Mouse (Mus musculus) adrenal gland, adult 2 months (tissue): Measurements from ENCODE around the gene Gm17359. TPM values are rescaled to one million over a fixed set of nuclear protein-coding genes. Genes with fewer than 3 reads are reported as not detected.
A peak's percentile ranks its signal among the peaks of the same experiment; 100 is the strongest.

ENCODE experiments used
- DNase-seq: peaks from one replicate; pipeline ENCODE4 v3.0.0; 2021
- polyA plus RNA-seq: library from polyadenylated mRNA; depleted of rRNA; stranded (reverse); fragments of >200 nt; gene quantifications from 2 replicates; pipeline ENCODE4 v1.2.3, GENCODE M21; 2012
- total RNA-seq, 2 experiments: library from RNA; stranded (reverse); gene quantifications; 2 replicates each; pipeline ENCODE4 v1.2.3; 2021

Gene Gm17359
- total and polyA plus RNA-seq, 3 experiments, result not detected

GRCm38 (mm10) chr3:79349311-79349710, 12.8 kb downstream of the Gm17359 start:
- DNase-seq, result no peak

GRCm38 (mm10) chr3:79358721-79359120, 22.3 kb downstream of the Gm17359 start:
- no peak for DNase-seq

GRCm38 (mm10) chr3:79360317-79361101, 24.0 kb downstream of the Gm17359 start:
- DNase-seq, result no peak

- no peak for DNase-seq
Observed at GRCm38 (mm10) chr3:79366098-79366497, 29.6 kb downstream of the Gm17359 start.

GRCm38 (mm10) chr3:79368306-79368705, 31.8 kb downstream of the Gm17359 start:
- DNase-seq, result no peak

- no peak for DNase-seq
Observed at GRCm38 (mm10) chr3:79370385-79370929, 34.0 kb downstream of the Gm17359 start.

GRCm38 (mm10) chr3:79371506-79372195, 35.2 kb downstream of the Gm17359 start:
- DNase-seq, result no peak

- DNase-seq, result no peak
Observed at GRCm38 (mm10) chr3:79373930-79374329, 37.5 kb downstream of the Gm17359 start.

GRCm38 (mm10) chr3:79378086-79378485, 41.6 kb downstream of the Gm17359 start:
- no peak for DNase-seq

- no peak for DNase-seq
Observed at GRCm38 (mm10) chr3:79379255-79379836, 42.9 kb downstream of the Gm17359 start.

GRCm38 (mm10) chr3:79379873-79380595, 43.6 kb downstream of the Gm17359 start:
- DNase-seq, result no peak

GRCm38 (mm10) chr3:79381398-79381797, 44.9 kb downstream of the Gm17359 start:
- DNase-seq, result no peak

- no peak for DNase-seq
Observed at GRCm38 (mm10) chr3:79385434-79386029, 49.1 kb downstream of the Gm17359 start.

- DNase-seq, result no peak
Observed at GRCm38 (mm10) chr3:79389081-79389480, 52.6 kb downstream of the Gm17359 start.

- DNase-seq, result no peak
Observed at GRCm38 (mm10) chr3:79400552-79400951, 64.1 kb downstream of the Gm17359 start.

- DNase-seq, result no peak
Observed at GRCm38 (mm10) chr3:79402056-79402455, 65.6 kb downstream of the Gm17359 start.

GRCm38 (mm10) chr3:79408546-79408945, 72.1 kb downstream of the Gm17359 start:
- DNase-seq, result peak; percentile 4

GRCm38 (mm10) chr3:79409927-79410628, 73.6 kb downstream of the Gm17359 start:
- no peak for DNase-seq

GRCm38 (mm10) chr3:79410629-79410995, 74.2 kb downstream of the Gm17359 start:
- DNase-seq, result no peak

- no peak for DNase-seq
Observed at GRCm38 (mm10) chr3:79411666-79412065, 75.2 kb downstream of the Gm17359 start.

GRCm38 (mm10) chr3:79413492-79413891, 77.0 kb downstream of the Gm17359 start:
- no peak for DNase-seq
